Mouse (Mus musculus): Measurements from ENCODE around the gene Ncl. TPM values are rescaled to one million over a fixed set of nuclear protein-coding genes. Genes with fewer than 3 reads are reported as not detected.

Gene Ncl
- 528 to 575 TPM (median 550 TPM) in 4 replicates for total RNA-seq (2023; ENCODE audit: inconsistent age)

GRCm38 (mm10) chr1:86358906-86359797 is at the start of gene Ncl:
Ncl (minus strand) TSS chr1:86359400.

DNA sequence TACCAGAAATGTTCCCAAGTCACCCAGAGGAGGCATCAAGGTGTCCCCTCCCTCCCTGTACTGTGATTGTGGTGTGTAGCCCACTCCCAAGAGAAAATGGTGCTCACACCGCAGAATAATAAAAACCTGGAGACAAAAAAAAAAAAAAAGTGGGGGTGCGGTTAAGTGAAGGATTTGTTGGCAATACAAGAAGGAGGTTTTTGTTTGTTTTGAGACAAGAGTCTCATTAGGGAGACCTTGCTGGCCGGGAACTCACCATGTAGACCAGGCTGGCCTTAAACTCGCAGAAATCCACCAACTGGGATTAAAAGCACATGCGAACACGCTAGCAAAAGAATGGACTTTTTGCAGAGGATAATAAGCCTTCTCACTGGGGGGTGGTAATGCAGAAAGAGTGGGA is 56.7 kb downstream of the Ncl start, which contains the start of gene B3gnt7:
TSS of gene B3gnt7 (plus strand) at position 301 of the 400 bp plus-strand sequence.

Other genes with a start within 250 kb of the Ncl start
- gene Htr2b, start 247.4 kb downstream of the Ncl start, total RNA-seq (2023; ENCODE audit: inconsistent age): not detected in 4 replicates
- 0.96 TPM in 1 of 4 replicates, not detected in the others for gene Gm21972, start 225.8 kb downstream of the Ncl start, total RNA-seq (2023; ENCODE audit: inconsistent age)
- 6.3 to 8.1 TPM (median 6.6 TPM) in 4 replicates for gene Armc9, start 204.6 kb downstream of the Ncl start, total RNA-seq (2023; ENCODE audit: inconsistent age)
- gene B3gnt7, start 56.6 kb downstream of the Ncl start, total RNA-seq (2023; ENCODE audit: inconsistent age): 23.8 to 31.4 TPM (median 28.3 TPM) in 4 replicates
- not detected in 4 replicates for gene Nmur1, start 66.8 kb upstream of the Ncl start, total RNA-seq (2023; ENCODE audit: inconsistent age)
- gene Tex44, start 66.9 kb upstream of the Ncl start, total RNA-seq (2023; ENCODE audit: inconsistent age): not detected in 4 replicates
- 1,773 to 1,963 TPM (median 1,863 TPM) in 4 replicates for gene Ptma, start 167.3 kb upstream of the Ncl start, total RNA-seq (2023; ENCODE audit: inconsistent age)
- gene Pde6d, start 223.2 kb upstream of the Ncl start, total RNA-seq (2023; ENCODE audit: inconsistent age): 17.6 to 25.3 TPM (median 23.5 TPM) in 4 replicates
- 11.5 to 14.7 TPM (median 14.4 TPM) in 4 replicates for gene Cops7b, start 223.5 kb upstream of the Ncl start, total RNA-seq (2023; ENCODE audit: inconsistent age)